Mouse (Mus musculus) liver, adult 2 months (tissue): ENCODE results near the gene 4933430I17Rik. TPM values are rescaled to one million over a fixed set of nuclear protein-coding genes. Genes with fewer than 3 reads are reported as not detected.

ENCODE experiments used
- DNase-seq: peaks from one replicate; pipeline ENCODE4 v3.0.0-alpha.2; 2011; ENCODE audit warnings: low read depth, low spot score; ENCODE audit errors: extremely low read depth
- H3K27ac ChIP-seq: fragments of 200-500 bp; replicated peaks from 2 replicates; pipeline ENCODE4 v1.5.1; 2012; ENCODE audit warnings: low read depth, mild to moderate bottlenecking, control low read depth, inconsistent platforms, low read length; ENCODE audit not compliant: insufficient read depth
- H3K27me3 ChIP-seq: fragments of 200-500 bp; 2 replicates; pipeline ENCODE4 v1.6.1; 2012; ENCODE audit warnings: mild to moderate bottlenecking, moderate library complexity, low read length, inconsistent platforms; ENCODE audit not compliant: control insufficient read depth, insufficient read depth
- H3K36me3 ChIP-seq: fragments of 200-500 bp; 2 replicates; pipeline ENCODE4 v1.6.1; 2012; ENCODE audit warnings: low read length, inconsistent platforms; ENCODE audit not compliant: control insufficient read depth, insufficient read depth
- H3K4me1 ChIP-seq: fragments of 200-500 bp; 2 replicates; pipeline ENCODE4 v1.6.1; 2011; ENCODE audit warnings: low read length; ENCODE audit not compliant: control insufficient read depth, insufficient read depth
- H3K4me3 ChIP-seq: fragments of 200-500 bp; 2 replicates; pipeline ENCODE4 v1.5.1; 2011; ENCODE audit warnings: low read depth, mild to moderate bottlenecking, control low read depth, low read length, moderate library complexity; ENCODE audit not compliant: insufficient read depth
- H3K79me2 ChIP-seq: fragments of 200-500 bp; 2 replicates; pipeline ENCODE4 v1.6.1; 2012; ENCODE audit warnings: inconsistent platforms, mild to moderate bottlenecking, low read length, moderate library complexity; ENCODE audit not compliant: control insufficient read depth, insufficient read depth
- H3K9ac ChIP-seq: fragments of 200-500 bp; 2 replicates; pipeline ENCODE4 v1.6.1; 2012; ENCODE audit warnings: low read depth, mild to moderate bottlenecking, control low read depth, inconsistent platforms, low read length
- CTCF ChIP-seq: fragments of 200-500 bp; IDR thresholded peaks from 2 replicates; pipeline ENCODE4 v1.5.1; 2011; ENCODE audit warnings: low read depth, low read length, control low read depth
- POLR2A ChIP-seq: fragments of 200-500 bp; IDR thresholded peaks from 2 replicates; pipeline ENCODE4 v1.6.1; 2011; ENCODE audit warnings: low read length, control low read depth; ENCODE audit not compliant: insufficient read depth; ENCODE audit errors: extremely low read depth
- WGBS: fragments of 180-500 bp; shearing (Covaris S2); methylation state at CpG from one replicate; pipeline ENCODE4 v1.1.7; 2018; 5-methylcytosine and 5-hydroxymethylcytosine counted together
- polyA plus RNA-seq: library from polyadenylated mRNA; depleted of rRNA; stranded (reverse); fragments of >200 nt; gene quantifications from 2 replicates; pipeline ENCODE4 v1.2.3, GENCODE M21; 2012
- total RNA-seq: library from RNA; depleted of rRNA; stranded (reverse); fragments of >200 nt; gene quantifications from 2 replicates; pipeline ENCODE4 v1.2.3, GENCODE M21; 2014

Gene 4933430I17Rik
- total and polyA plus RNA-seq, 2 experiments: not detected

GRCm38 (mm10) chr4:62508839-62509238 is 16.3 kb upstream of the 4933430I17Rik start:
- 0 out of 2 replicates have a peak overlapping the region, but pooled peaks have one; percentile 14 for H3K9ac ChIP-seq
- H3K27ac ChIP-seq: peak overlapping the region; percentile 64
- H3K27me3 ChIP-seq: no peaks in the 10 kb centered on the region
- peaks cover 32% of the 10 kb centered on the region for H3K4me1 ChIP-seq
- 22% methylated on average over 5 of the region's 5 CpGs for WGBS
- H3K79me2 ChIP-seq: no peaks in the 10 kb centered on the region
- TF ChIP-seq CTCF (no peak), POLR2A (no peak)
- peak; percentile 69 for DNase-seq
- peaks cover 43% of the 10 kb centered on the region for H3K36me3 ChIP-seq
- H3K4me3 ChIP-seq: no peak overlapping the region

GRCm38 (mm10) chr4:62509946-62510345 is 15.2 kb upstream of the 4933430I17Rik start:
- Histone ChIP-seq H3K4me1 (peaks cover 32% of the 10 kb centered on the region), H3K27ac (peak overlapping the region; percentile 25)
- WGBS: 22% methylated on average over 11 of the region's 11 CpGs

GRCm38 (mm10) chr4:62513998-62514506 is 11.1 kb upstream of the 4933430I17Rik start:
- 88% methylated on average over 11 of the region's 11 CpGs for WGBS
- H3K4me3 ChIP-seq: no peak overlapping the region

More at GRCm38 (mm10) chr4:62509946-62510345, 15.2 kb upstream of the 4933430I17Rik start:
- TF ChIP-seq POLR2A: no peak
- TF ChIP-seq CTCF: no peak
- Histone ChIP-seq H3K27me3 (no peaks in the 10 kb centered on the region), H3K9ac (no peak overlapping the region), H3K4me3 (no peak overlapping the region), H3K36me3 (peaks cover 45% of the 10 kb centered on the region), H3K79me2 (no peaks in the 10 kb centered on the region)
- DNase-seq: peak; percentile 96

GRCm38 (mm10) chr4:62514995-62515394 is 10.2 kb upstream of the 4933430I17Rik start:
- DNase-seq: no peak
- WGBS: 87% methylated on average over 7 of the region's 7 CpGs
- Histone ChIP-seq H3K4me3 (no peak overlapping the region), H3K4me1 (peaks cover 31% of the 10 kb centered on the region), H3K27me3 (no peaks in the 10 kb centered on the region), H3K27ac (peak overlapping the region; percentile 89), H3K9ac (no peak overlapping the region), H3K79me2 (peaks cover 10% of the 10 kb centered on the region; the same call in 1 of the 2 replicates), H3K36me3 (peaks cover 30% of the 10 kb centered on the region)
- no peak for TF ChIP-seq POLR2A
- TF ChIP-seq CTCF: no peak

More at GRCm38 (mm10) chr4:62513998-62514506, 11.1 kb upstream of the 4933430I17Rik start:
- no peak for DNase-seq
- no peak for TF ChIP-seq POLR2A
- no peak for TF ChIP-seq CTCF
- Histone ChIP-seq H3K9ac (no peak overlapping the region), H3K79me2 (peaks cover 10% of the 10 kb centered on the region; the same call in 1 of the 2 replicates), H3K4me1 (peaks cover 39% of the 10 kb centered on the region), H3K27ac (no peak overlapping the region), H3K27me3 (no peaks in the 10 kb centered on the region), H3K36me3 (peaks cover 37% of the 10 kb centered on the region)

GRCm38 (mm10) chr4:62515490-62515889 is 9.7 kb upstream of the 4933430I17Rik start:
- no peak for DNase-seq
- Histone ChIP-seq H3K4me3 (no peak overlapping the region), H3K79me2 (peaks cover 10% of the 10 kb centered on the region; the same call in 1 of the 2 replicates), H3K36me3 (peaks cover 30% of the 10 kb centered on the region), H3K9ac (no peak overlapping the region), H3K27ac (peak overlapping the region; percentile 89), H3K27me3 (no peaks in the 10 kb centered on the region), H3K4me1 (peaks cover 27% of the 10 kb centered on the region)
- TF ChIP-seq CTCF: no peak
- no peak for TF ChIP-seq POLR2A
- 47% methylated on average over 3 of the region's 3 CpGs for WGBS

GRCm38 (mm10) chr4:62516079-62516478 is 9.1 kb upstream of the 4933430I17Rik start:
- Histone ChIP-seq H3K4me1 (peaks cover 27% of the 10 kb centered on the region), H3K9ac (peak overlapping the region; percentile 0; the same call in 1 of the 2 replicates)

More at GRCm38 (mm10) chr4:62516079-62516478, 9.1 kb upstream of the 4933430I17Rik start:
- Histone ChIP-seq H3K36me3 (peaks cover 25% of the 10 kb centered on the region), H3K27me3 (no peaks in the 10 kb centered on the region), H3K4me3 (no peak overlapping the region), H3K79me2 (peaks cover 10% of the 10 kb centered on the region; the same call in 1 of the 2 replicates), H3K27ac (peak overlapping the region; percentile 89)
- peak; percentile 62 for DNase-seq
- WGBS: 14% methylated on average over 2 of the region's 2 CpGs
- 0 out of 2 replicates have a peak, but pooled peaks have one; percentile 17 for TF ChIP-seq CTCF
- no peak for TF ChIP-seq POLR2A
